Mouse (Mus musculus) urinary bladder, adult 2 months (tissue): ENCODE results near the gene Olfr860. TPM values are rescaled to one million over a fixed set of nuclear protein-coding genes. Genes with fewer than 3 reads are reported as not detected.
"Not testable (repeated sequence)": the region's sequence is repeated elsewhere in the genome, so short reads cannot be mapped to it uniquely, and the experiment has no call there.

ENCODE experiments used
- DNase-seq: peaks from one replicate; pipeline ENCODE4 v3.0.0; 2022; ENCODE audit warnings: low spot score
- polyA plus RNA-seq: library from polyadenylated mRNA; depleted of rRNA; stranded (reverse); fragments of >200 nt; gene quantifications from 2 replicates; pipeline ENCODE4 v1.2.3, GENCODE M21; 2012; rRNA removed

The Olfr860 gene
- not detected in 2 replicates for polyA plus RNA-seq

GRCm38 (mm10) chr9:19849647-19850046 lies at the start of gene Olfr860:
Olfr860 (minus strand) TSS chr9:19849747.
- no peak for DNase-seq

GRCm38 (mm10) chr9:19887904-19888303 lies 38.4 kb upstream of the Olfr860 start, which contains the start of gene Olfr862:
Olfr862 (minus strand) TSS chr9:19888004.
- DNase-seq = no peak

- DNase-seq = not testable (repeated sequence)
Observed at GRCm38 (mm10) chr9:19804606-19805005, 44.9 kb downstream of the Olfr860 start, which contains the start of gene Olfr859. Olfr859 (plus strand) TSS chr9:19804906.

GRCm38 (mm10) chr9:19803000-19803399 lies 46.5 kb downstream of the Olfr860 start:
- no peak for DNase-seq

Other genes with a start within 250 kb of the Olfr860 start
- gene Zfp317, start 227.6 kb downstream of the Olfr860 start, polyA plus RNA-seq = 20.5 and 21.4 TPM in 2 replicates
- 0.03 and 0.11 TPM in 2 replicates for gene Olfr857, start 140.3 kb downstream of the Olfr860 start, polyA plus RNA-seq
- not detected in 2 replicates for gene Olfr58, start 69.5 kb downstream of the Olfr860 start, polyA plus RNA-seq
- gene Olfr859, start 44.8 kb downstream of the Olfr860 start, polyA plus RNA-seq = not detected in 2 replicates
- not detected in 2 replicates for gene Olfr862, start 38.3 kb upstream of the Olfr860 start, polyA plus RNA-seq
- gene Olfr77, start 67.1 kb upstream of the Olfr860 start, polyA plus RNA-seq = not detected in 2 replicates
- gene Olfr866, start 178.3 kb upstream of the Olfr860 start, polyA plus RNA-seq = not detected in 2 replicates
- gene Olfr867, start 207.8 kb upstream of the Olfr860 start, polyA plus RNA-seq = not detected in 2 replicates
- not detected in 2 replicates for gene Olfr868, start 248.9 kb upstream of the Olfr860 start, polyA plus RNA-seq